Mouse (Mus musculus) adipocyte (in vitro differentiated cells): ENCODE measurements at regions not wholly inside any gene's neighbourhood (a gene's known extent, or its start where the extent isn't known, plus 50 kb on each side); places are given as distances from the start of the nearest gene placed in this dataset.

Source experiments
- DNase-seq: peaks from one replicate; pipeline ENCODE4 v3.0.0-alpha.2; 2016; ENCODE audit warnings: low spot score

- DNase-seq: no peak
Measured at GRCm38 (mm10) chr15:56042449-56042848, 1435.0 kb downstream of the Slc22a22 start.

GRCm38 (mm10) chr15:56030007-56030406 lies 1447.4 kb downstream of the Slc22a22 start:
- no peak for DNase-seq

GRCm38 (mm10) chr15:56027197-56027818 lies 1450.1 kb downstream of the Slc22a22 start:
- DNase-seq: no peak

GRCm38 (mm10) chr15:56024705-56025104 lies 1452.7 kb downstream of the Slc22a22 start:
- no peak for DNase-seq

GRCm38 (mm10) chr15:56023862-56024484 lies 1453.5 kb downstream of the Slc22a22 start:
- no peak for DNase-seq

- no peak for DNase-seq
Measured at GRCm38 (mm10) chr15:56022315-56022714, 1455.1 kb downstream of the Slc22a22 start.

- DNase-seq: no peak
Measured at GRCm38 (mm10) chr15:56018141-56018540, 1459.3 kb downstream of the Slc22a22 start.

GRCm38 (mm10) chr15:56017561-56017960 lies 1459.9 kb downstream of the Slc22a22 start:
- peak; percentile 3 for DNase-seq

- DNase-seq: no peak
Measured at GRCm38 (mm10) chr15:56016070-56016469, 1461.4 kb downstream of the Slc22a22 start.

- no peak for DNase-seq
Measured at GRCm38 (mm10) chr15:56014059-56014620, 1463.3 kb downstream of the Slc22a22 start.

GRCm38 (mm10) chr15:56008603-56009174 lies 1468.7 kb downstream of the Slc22a22 start:
- DNase-seq: no peak

- no peak for DNase-seq
Measured at GRCm38 (mm10) chr15:56007376-56007775, 1470.0 kb downstream of the Slc22a22 start.

GRCm38 (mm10) chr15:56005361-56005760 lies 1472.1 kb downstream of the Slc22a22 start:
- DNase-seq: no peak

- DNase-seq: no peak
Measured at GRCm38 (mm10) chr15:56003921-56004320, 1473.5 kb downstream of the Slc22a22 start.

GRCm38 (mm10) chr15:55999605-56000004 lies 1477.8 kb downstream of the Slc22a22 start:
- DNase-seq: no peak

GRCm38 (mm10) chr15:55997977-55998376 lies 1479.4 kb downstream of the Slc22a22 start:
- no peak for DNase-seq

- no peak for DNase-seq
Measured at GRCm38 (mm10) chr15:55994680-55995079, 1482.7 kb downstream of the Slc22a22 start.

- DNase-seq: no peak
Measured at GRCm38 (mm10) chr15:55975843-55976242, 1501.6 kb downstream of the Slc22a22 start.

- DNase-seq: no peak
Measured at GRCm38 (mm10) chr15:55966780-55967179, 1510.6 kb downstream of the Slc22a22 start.

- DNase-seq: no peak
Measured at GRCm38 (mm10) chr15:55965296-55965695, 1512.1 kb downstream of the Slc22a22 start.

- DNase-seq: no peak
Measured at GRCm38 (mm10) chr15:55962093-55962492, 1515.3 kb downstream of the Slc22a22 start.
